Mouse (Mus musculus): Measurements from ENCODE around the gene Tob1. TPM values are rescaled to one million over a fixed set of nuclear protein-coding genes. Genes with fewer than 3 reads are reported as not detected.

Gene Tob1
- polyA plus RNA-seq, 1 experiment: 33.3 TPM

DNA sequence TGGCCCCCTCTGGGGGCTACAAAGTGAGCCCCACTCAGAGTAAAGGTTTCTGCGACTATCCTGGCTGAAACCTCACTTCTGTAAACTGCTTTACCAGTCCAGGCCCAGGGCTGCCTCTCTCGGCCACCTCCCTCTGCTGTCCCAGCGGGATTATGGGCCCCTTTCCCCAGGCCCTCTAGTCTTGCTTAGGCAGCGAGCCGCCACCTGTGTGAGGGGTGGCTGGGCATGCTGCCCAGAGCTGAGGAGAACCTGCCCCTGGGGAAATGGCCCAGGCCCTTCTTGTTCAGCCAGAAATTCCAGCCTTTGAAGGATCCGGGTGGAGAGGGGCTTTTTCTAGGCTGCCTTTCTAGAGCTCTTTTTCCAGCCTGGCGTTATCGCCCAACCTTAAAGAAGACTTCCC lies 35.6 kb upstream of the Tob1 start:
- no peaks in the 10 kb centered on the region for H3K4me1 ChIP-seq (ENCODE audit: control insufficient read depth, insufficient read depth, low read length)
- TF ChIP-seq CTCF (IDR thresholded peaks at IDR 0.05; ENCODE audit: borderline replicate concordance, insufficient read depth, low read length): no peak
- TF ChIP-seq POLR2A (IDR thresholded peaks at IDR 0.05; ENCODE audit: low read depth, low read length): no peak
- no peak overlapping the region for H3K27ac ChIP-seq (ENCODE audit: insufficient read depth, low read length)
- H3K4me3 ChIP-seq (ENCODE audit: insufficient read depth, low read length): no peak overlapping the region

DNA sequence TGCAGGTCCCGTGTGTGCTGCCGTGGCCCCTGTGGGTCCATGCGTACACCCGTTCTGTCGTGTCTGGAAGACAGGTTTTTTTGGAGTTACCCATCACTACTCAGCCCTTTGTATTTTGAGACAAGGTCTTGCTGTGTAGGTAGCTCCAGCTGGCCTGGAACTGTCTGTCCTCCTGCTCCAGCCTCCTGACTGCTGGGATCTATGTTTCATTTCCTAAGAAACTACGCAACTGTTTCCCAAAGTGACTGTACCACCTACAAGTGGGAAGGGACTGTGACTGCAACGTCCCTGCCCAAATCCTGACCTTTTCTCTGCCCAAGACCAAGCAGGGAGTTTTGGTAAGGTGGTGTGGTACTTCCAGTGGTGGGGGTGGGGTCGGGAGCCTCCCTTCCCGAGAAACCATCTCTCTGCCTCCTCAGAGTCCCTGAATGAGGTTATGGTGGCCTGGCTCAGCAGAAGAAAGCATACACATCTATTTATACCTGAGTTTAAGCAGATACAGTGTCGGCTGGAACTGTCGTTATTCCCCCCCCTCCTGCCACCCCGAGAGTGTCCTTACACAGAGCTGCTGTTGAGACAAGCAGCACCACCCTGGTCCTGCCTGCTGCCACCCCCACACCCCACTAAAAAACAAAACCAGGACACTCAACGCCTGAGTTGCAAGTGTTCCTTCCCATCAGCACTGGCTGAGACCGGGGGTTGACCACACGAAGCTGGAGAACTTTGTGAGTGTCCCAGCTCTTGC lies 33.2 kb upstream of the Tob1 start:
- TF ChIP-seq POLR2A (IDR thresholded peaks at IDR 0.05; ENCODE audit: low read depth, low read length) (no peak), CTCF (IDR thresholded peaks at IDR 0.05; ENCODE audit: borderline replicate concordance, insufficient read depth, low read length) (no peak)
- Histone ChIP-seq H3K4me3 (ENCODE audit: insufficient read depth, low read length) (no peak overlapping the region), H3K27ac (ENCODE audit: insufficient read depth, low read length) (no peak overlapping the region), H3K4me1 (ENCODE audit: control insufficient read depth, insufficient read depth, low read length) (no peaks in the 10 kb centered on the region)

DNA sequence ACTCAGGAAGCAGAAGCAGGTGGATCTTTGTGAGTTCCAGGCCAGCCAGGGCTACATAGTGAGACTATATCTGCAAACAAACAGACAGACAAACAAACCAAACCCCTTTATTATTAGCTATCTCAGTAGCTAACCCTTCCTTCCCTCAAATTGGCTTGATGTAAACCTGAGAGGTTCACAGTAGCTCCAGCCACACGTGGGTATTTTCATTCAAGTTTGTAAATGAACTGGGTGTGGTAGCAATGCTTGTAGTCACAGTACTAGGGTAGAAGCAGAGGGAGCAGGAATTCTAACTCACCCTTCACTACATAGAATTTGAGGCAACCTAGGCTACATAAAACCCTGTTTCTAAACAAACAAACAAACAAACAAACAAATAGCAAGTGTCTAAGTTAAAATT lies 31.5 kb upstream of the Tob1 start:
- H3K4me3 ChIP-seq (ENCODE audit: insufficient read depth, low read length): no peak overlapping the region
- TF ChIP-seq POLR2A (IDR thresholded peaks at IDR 0.05; ENCODE audit: low read depth, low read length): no peak
- TF ChIP-seq CTCF (IDR thresholded peaks at IDR 0.05; ENCODE audit: borderline replicate concordance, insufficient read depth, low read length): no peak
- no peak overlapping the region for H3K27ac ChIP-seq (ENCODE audit: insufficient read depth, low read length)

DNA sequence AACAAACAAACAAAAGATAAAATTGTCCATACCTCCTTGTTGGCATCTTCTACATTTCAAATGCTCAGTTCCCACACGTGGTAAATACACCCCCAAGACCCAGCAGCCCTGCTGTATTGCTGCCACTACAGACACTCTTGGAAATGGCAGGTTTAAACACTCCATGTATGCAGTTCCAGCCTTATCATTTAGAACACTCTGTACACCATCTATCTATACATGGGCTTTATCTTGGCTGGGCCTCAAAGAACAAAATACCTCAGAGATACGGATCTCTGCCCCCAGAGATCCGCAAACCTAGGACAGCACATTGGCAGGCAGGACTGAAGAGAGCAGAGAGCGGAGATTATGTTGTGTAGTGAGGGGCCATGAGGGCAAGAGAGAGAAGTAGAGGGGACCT lies 31.1 kb upstream of the Tob1 start:
- Histone ChIP-seq H3K4me1 (ENCODE audit: control insufficient read depth, insufficient read depth, low read length) (no peaks in the 10 kb centered on the region), H3K4me3 (ENCODE audit: insufficient read depth, low read length) (no peak overlapping the region), H3K27ac (ENCODE audit: insufficient read depth, low read length) (no peak overlapping the region)
- TF ChIP-seq POLR2A (IDR thresholded peaks at IDR 0.05; ENCODE audit: low read depth, low read length) (no peak), CTCF (IDR thresholded peaks at IDR 0.05; ENCODE audit: borderline replicate concordance, insufficient read depth, low read length) (no peak)

More for the DNA sequence above, 31.5 kb upstream of the Tob1 start:
- no peaks in the 10 kb centered on the region for H3K4me1 ChIP-seq (ENCODE audit: control insufficient read depth, insufficient read depth, low read length)

DNA sequence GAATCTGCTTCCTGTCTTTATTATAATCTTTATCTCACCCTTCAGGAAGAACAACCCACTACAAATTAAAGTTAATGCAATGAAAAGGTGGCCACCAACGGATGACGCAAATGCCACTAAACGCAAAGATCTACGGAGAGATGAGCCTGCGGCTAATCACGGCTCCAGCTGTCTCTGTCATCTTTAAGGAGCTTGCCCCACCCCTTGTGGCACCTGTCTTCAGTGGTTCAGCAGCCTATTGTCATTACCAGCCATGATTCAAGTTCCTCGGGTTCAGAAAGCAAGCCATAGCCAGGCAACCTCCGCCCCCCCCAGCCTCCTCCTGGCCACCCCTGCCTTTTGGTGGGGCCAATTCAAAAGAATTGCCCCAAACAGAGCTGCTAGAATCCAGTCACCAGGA lies 29.6 kb upstream of the Tob1 start:
- Histone ChIP-seq H3K4me1 (ENCODE audit: control insufficient read depth, insufficient read depth, low read length) (no peaks in the 10 kb centered on the region), H3K27ac (ENCODE audit: insufficient read depth, low read length) (no peak overlapping the region), H3K4me3 (ENCODE audit: insufficient read depth, low read length) (no peak overlapping the region)
- TF ChIP-seq CTCF (IDR thresholded peaks at IDR 0.05; ENCODE audit: borderline replicate concordance, insufficient read depth, low read length) (no peak), POLR2A (IDR thresholded peaks at IDR 0.05; ENCODE audit: low read depth, low read length) (no peak)

DNA sequence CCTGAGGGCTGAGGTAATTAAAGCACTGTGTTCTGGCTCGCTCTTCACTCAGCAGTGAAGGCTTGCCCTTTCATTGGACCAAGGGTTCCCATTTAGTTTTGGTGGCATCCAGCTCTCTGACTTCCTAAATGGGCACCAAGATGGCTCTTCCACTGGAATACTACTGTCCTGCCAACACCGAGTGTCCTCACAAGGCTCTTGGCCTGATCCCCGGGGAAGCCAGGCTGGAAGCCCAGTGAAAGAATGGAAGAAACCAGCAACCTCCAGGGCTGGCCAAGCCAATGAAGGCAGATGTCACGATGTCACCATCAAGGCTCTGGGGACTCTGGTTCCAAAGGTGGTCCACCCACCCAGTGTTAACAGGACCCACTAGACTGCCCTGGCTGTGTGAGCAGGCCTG lies 28.5 kb upstream of the Tob1 start:
- H3K4me3 ChIP-seq (ENCODE audit: insufficient read depth, low read length): no peak overlapping the region
- H3K4me1 ChIP-seq (ENCODE audit: control insufficient read depth, insufficient read depth, low read length): no peaks in the 10 kb centered on the region
- no peak for TF ChIP-seq CTCF (IDR thresholded peaks at IDR 0.05; ENCODE audit: borderline replicate concordance, insufficient read depth, low read length)
- no peak for TF ChIP-seq POLR2A (IDR thresholded peaks at IDR 0.05; ENCODE audit: low read depth, low read length)
- no peak overlapping the region for H3K27ac ChIP-seq (ENCODE audit: insufficient read depth, low read length)

DNA sequence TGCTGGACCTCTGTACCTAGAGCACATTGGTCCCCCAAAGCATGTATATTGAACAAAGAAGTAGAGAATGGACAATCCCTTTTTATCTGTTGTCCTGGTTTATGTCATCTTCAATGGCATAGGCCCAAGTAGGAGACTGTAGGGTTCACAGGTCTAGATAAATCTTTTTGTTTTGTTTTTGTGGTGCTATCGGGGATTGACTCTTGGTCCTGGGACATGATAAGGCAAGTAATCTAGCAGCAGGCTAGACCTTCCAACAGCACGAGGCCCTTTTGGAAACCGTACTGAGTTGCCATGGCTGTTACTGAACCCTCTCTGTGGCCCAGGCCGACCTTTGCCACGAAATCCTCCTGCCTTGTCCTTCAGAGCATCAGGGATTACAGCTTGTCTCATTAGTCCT lies 28.1 kb upstream of the Tob1 start:
- no peak for TF ChIP-seq CTCF (IDR thresholded peaks at IDR 0.05; ENCODE audit: borderline replicate concordance, insufficient read depth, low read length)
- no peak for TF ChIP-seq POLR2A (IDR thresholded peaks at IDR 0.05; ENCODE audit: low read depth, low read length)
- Histone ChIP-seq H3K27ac (ENCODE audit: insufficient read depth, low read length) (no peak overlapping the region), H3K4me1 (ENCODE audit: control insufficient read depth, insufficient read depth, low read length) (no peaks in the 10 kb centered on the region), H3K4me3 (ENCODE audit: insufficient read depth, low read length) (no peak overlapping the region)

DNA sequence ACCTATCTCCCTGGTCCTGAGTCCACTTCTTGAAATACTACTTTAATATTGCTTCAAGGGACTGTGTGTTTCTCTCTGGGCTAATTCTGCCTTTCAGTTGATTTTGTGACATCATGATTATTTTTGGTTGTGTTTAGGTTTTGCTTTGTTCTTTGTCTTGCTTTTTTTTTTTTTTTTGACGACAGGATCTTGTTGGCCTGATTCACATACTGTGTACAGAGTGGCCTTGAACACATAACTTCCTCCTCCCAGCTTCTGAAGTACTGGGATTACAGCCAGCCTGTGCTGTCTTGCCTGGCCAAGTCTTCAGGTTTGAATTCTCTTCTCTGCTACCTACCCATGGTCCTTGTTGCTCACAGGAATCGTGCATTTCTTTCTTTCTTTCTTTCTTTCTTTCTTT lies 27.6 kb upstream of the Tob1 start:
- no peak overlapping the region for H3K4me3 ChIP-seq (ENCODE audit: insufficient read depth, low read length)
- no peak for TF ChIP-seq CTCF (IDR thresholded peaks at IDR 0.05; ENCODE audit: borderline replicate concordance, insufficient read depth, low read length)
- no peak for TF ChIP-seq POLR2A (IDR thresholded peaks at IDR 0.05; ENCODE audit: low read depth, low read length)
- H3K4me1 ChIP-seq (ENCODE audit: control insufficient read depth, insufficient read depth, low read length): no peaks in the 10 kb centered on the region
- no peak overlapping the region for H3K27ac ChIP-seq (ENCODE audit: insufficient read depth, low read length)

DNA sequence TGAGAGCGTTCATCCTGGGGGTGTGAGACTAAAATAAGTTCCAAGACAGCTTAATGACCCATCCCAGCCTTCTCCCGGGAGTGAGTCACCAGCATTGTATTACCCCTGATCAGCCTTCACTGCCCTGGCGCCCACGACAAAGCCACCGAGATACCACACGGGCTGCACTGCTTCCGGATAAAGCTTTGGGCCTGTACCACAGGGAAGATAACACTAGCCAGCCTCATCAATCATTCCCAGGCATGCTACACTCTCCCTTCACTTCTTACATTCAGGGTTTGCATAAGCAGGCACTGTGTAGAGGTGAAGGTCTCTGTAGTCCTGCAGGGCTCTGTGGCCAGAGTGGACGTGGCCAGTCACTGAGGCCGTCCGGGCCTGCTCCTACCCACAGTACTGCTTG lies 21.7 kb upstream of the Tob1 start:
- no peak overlapping the region for H3K27ac ChIP-seq (ENCODE audit: insufficient read depth, low read length)
- TF ChIP-seq CTCF (IDR thresholded peaks at IDR 0.05; ENCODE audit: borderline replicate concordance, insufficient read depth, low read length) (no peak), POLR2A (IDR thresholded peaks at IDR 0.05; ENCODE audit: low read depth, low read length) (no peak)
- no peak overlapping the region for H3K4me3 ChIP-seq (ENCODE audit: insufficient read depth, low read length)
- H3K4me1 ChIP-seq (ENCODE audit: control insufficient read depth, insufficient read depth, low read length): peaks cover 7% of the 10 kb centered on the region; the same call in 1 of the 2 replicates

DNA sequence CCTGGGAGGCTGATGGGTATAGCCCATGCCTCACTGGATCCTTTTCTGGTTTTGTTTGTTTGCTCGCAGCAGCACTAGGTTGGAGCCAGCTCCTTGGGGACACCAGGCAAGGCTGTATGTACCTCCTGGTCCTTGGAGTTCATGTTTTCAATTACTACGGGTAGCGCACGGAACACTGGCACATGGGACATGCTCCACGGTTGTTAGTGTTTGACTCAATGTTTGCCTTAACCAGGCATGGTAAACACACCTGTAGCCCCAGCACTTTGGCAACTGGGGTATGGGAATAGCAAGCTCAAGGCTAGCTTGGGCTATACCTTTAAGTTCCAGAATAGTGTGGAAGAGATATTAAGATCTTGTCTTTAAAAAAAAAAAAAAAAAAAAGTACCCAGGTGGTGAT lies 20.6 kb upstream of the Tob1 start:
- H3K4me3 ChIP-seq (ENCODE audit: insufficient read depth, low read length): no peak overlapping the region
- H3K27ac ChIP-seq (ENCODE audit: insufficient read depth, low read length): no peak overlapping the region
- peaks cover 7% of the 10 kb centered on the region; the same call in 1 of the 2 replicates for H3K4me1 ChIP-seq (ENCODE audit: control insufficient read depth, insufficient read depth, low read length)
- no peak for TF ChIP-seq CTCF (IDR thresholded peaks at IDR 0.05; ENCODE audit: borderline replicate concordance, insufficient read depth, low read length)
- TF ChIP-seq POLR2A (IDR thresholded peaks at IDR 0.05; ENCODE audit: low read depth, low read length): no peak

All from embryonic fibroblast, embryonic 13.5 days (primary cell).